Mouse (Mus musculus): ENCODE measurements around the gene Lrrc2. TPM values are rescaled to one million over a fixed set of nuclear protein-coding genes. Genes with fewer than 3 reads are reported as not detected.

Lrrc2 gene
- 0.23 and 0.33 TPM in 2 replicates for polyA plus RNA-seq (2014; fragmentation: Nextera tagmentation; extraction: Ambion mirVana)

DNA sequence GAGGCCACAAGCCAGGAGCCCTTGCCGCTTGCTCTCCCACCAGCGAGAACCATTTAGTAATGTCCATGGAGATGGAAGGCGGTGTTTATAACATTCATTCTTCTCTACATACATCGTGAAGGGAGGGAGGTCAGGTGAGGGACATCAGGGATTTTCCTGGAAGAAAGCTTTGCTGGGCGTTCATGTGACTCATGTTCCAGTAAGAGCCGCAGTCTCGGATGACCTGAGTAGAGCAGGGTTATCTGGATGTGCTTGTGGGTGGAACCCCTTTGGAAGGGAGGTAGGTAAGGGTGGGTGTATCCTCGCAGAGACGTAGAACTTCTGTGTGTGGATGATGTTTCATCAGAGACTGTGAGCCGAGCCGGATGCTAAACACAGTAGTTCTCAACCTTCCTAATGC is at the start of gene Lrrc2:
Gene Lrrc2 (plus strand): TSS at position 149 of the 400 bp plus-strand sequence.
- Histone ChIP-seq H3K27me3 (ENCODE audit: control insufficient read depth, insufficient read depth, low read length) (peaks cover 24% of the 10 kb centered on the region), H3K36me3 (ENCODE audit: control insufficient read depth, insufficient read depth, low read length) (no peaks in the 10 kb centered on the region), H3K9me3 (ENCODE audit: control insufficient read depth, low read length) (no peaks in the 10 kb centered on the region), H3K9ac (ENCODE audit: low read length) (no peak within 1 kb of the TSS), H3K4me2 (ENCODE audit: low read depth, severe bottlenecking) (no peak within 1 kb of the TSS), H3K4me3 (ENCODE audit: low read depth, low read length) (no peak within 1 kb of the TSS), H3K4me1 (ENCODE audit: control insufficient read depth, insufficient read depth, low read length) (peaks cover 4% of the 10 kb centered on the region), H3K27ac (replicated peaks; ENCODE audit: low read depth, low read length) (no peak within 1 kb of the TSS)
- DNase-seq (ENCODE audit: low spot score) (no peak), ATAC-seq (ENCODE audit: insufficient number of reproducible peaks, low FRiP score, low TSS enrichment, low read depth) (no peak)
- 89% methylated on average over 11 of the region's 11 CpGs for WGBS

- no peak for ATAC-seq (ENCODE audit: insufficient number of reproducible peaks, low FRiP score, low TSS enrichment, low read depth)
- WGBS = 90% methylated on average over 4 of the region's 4 CpGs
Measured at GRCm38 (mm10) chr9:110902271-110902670, 49.1 kb upstream of the Lrrc2 start.

DNA sequence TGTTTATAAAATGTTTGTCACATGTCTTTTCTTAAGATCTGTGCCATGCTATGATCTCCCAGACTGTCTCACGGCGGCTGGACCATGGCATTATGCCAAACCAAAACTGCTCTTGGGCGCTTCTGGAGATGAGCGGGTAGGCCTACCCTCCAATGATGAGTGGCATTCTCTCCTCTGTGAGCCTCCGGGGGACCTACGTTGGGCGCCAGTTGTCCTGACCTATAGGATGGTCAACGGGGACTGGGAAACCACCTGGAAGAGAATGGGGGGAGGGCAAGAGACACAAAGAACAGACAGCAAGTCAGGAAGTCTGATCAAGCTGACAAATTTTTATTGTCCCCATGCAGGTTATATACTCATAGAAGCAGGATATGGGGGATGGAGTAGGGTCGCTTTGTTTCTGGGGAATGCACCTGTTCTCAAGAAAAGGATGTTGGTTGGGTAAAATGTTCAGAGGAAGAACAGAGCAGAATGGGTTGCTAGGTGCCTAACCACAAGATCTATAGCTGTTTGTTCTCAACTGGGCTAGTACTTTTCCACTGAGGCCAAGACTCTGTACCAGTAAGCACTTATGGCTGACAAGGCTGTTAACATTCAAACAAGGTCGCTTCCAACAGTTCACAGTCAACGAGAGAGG is 44.0 kb upstream of the Lrrc2 start:
- ATAC-seq (ENCODE audit: insufficient number of reproducible peaks, low FRiP score, low TSS enrichment, low read depth) (no peak), DNase-seq (ENCODE audit: low spot score) (no peak)
- WGBS = 94% methylated on average over 11 of the region's 11 CpGs
- Histone ChIP-seq H3K36me3 (ENCODE audit: control insufficient read depth, insufficient read depth, low read length) (no peaks in the 10 kb centered on the region), H3K9ac (ENCODE audit: low read length) (no peak overlapping the region), H3K27me3 (ENCODE audit: control insufficient read depth, insufficient read depth, low read length) (no peaks in the 10 kb centered on the region), H3K4me1 (ENCODE audit: control insufficient read depth, insufficient read depth, low read length) (no peaks in the 10 kb centered on the region), H3K9me3 (ENCODE audit: control insufficient read depth, low read length) (no peaks in the 10 kb centered on the region), H3K27ac (replicated peaks; ENCODE audit: low read depth, low read length) (no peak overlapping the region), H3K4me3 (ENCODE audit: low read depth, low read length) (no peak overlapping the region), H3K4me2 (ENCODE audit: low read depth, severe bottlenecking) (no peak overlapping the region)

More at GRCm38 (mm10) chr9:110902271-110902670, 49.1 kb upstream of the Lrrc2 start:
- no peaks in the 10 kb centered on the region for H3K4me1 ChIP-seq (ENCODE audit: control insufficient read depth, insufficient read depth, low read length)
- no peak overlapping the region for H3K9ac ChIP-seq (ENCODE audit: low read length)
- no peak overlapping the region for H3K4me3 ChIP-seq (ENCODE audit: low read depth, low read length)
- DNase-seq (ENCODE audit: low spot score) = no peak
- no peak overlapping the region for H3K4me2 ChIP-seq (ENCODE audit: low read depth, severe bottlenecking)
- no peaks in the 10 kb centered on the region for H3K9me3 ChIP-seq (ENCODE audit: control insufficient read depth, low read length)
- H3K36me3 ChIP-seq (ENCODE audit: control insufficient read depth, insufficient read depth, low read length) = peaks cover 2% of the 10 kb centered on the region; the same call in 1 of the 2 replicates
- no peaks in the 10 kb centered on the region for H3K27me3 ChIP-seq (ENCODE audit: control insufficient read depth, insufficient read depth, low read length)
- H3K27ac ChIP-seq (replicated peaks; ENCODE audit: low read depth, low read length) = no peak overlapping the region

DNA sequence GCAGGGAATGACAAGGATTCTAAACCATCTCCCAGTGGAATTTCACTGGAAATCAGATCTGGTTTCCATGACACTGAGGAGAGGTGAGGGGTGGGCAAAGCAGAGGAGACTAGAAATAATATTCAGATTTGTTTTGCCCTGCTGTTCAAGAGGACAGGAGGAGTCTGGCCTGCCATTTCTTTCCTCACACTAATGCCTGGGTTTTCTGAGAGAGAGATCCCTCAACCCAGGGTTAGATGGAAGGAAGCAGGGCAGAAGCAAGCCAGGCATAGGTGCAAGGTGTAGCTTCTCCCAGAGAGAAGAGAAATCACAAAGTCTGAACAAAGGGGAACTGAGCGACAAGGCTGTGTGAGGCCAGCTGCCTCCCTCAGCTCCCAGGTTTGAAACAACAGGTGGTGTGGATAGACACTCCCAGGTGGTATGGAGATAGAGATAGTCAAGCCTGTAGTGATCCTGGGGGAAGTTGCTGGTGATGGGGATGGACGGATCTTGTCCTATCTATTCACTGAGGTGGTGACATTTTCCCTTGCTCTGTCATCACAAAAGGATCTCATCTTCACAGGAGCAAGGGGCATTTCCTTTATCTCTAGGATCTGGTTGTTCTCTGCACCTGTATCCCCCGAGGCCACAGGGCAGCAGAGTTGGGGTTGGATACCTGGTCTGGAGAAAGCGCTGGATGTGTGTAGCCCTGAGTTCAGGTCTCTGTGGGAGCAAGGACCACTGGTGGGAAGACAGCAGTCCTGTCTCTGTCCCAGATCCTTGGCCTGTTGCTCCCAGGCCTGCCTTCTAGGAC is 43.3 kb upstream of the Lrrc2 start:
- ATAC-seq (ENCODE audit: insufficient number of reproducible peaks, low FRiP score, low TSS enrichment, low read depth) (no peak), DNase-seq (ENCODE audit: low spot score) (no peak)
- Histone ChIP-seq H3K36me3 (ENCODE audit: control insufficient read depth, insufficient read depth, low read length) (no peaks in the 10 kb centered on the region), H3K4me2 (ENCODE audit: low read depth, severe bottlenecking) (no peak overlapping the region), H3K4me1 (ENCODE audit: control insufficient read depth, insufficient read depth, low read length) (no peaks in the 10 kb centered on the region), H3K27me3 (ENCODE audit: control insufficient read depth, insufficient read depth, low read length) (no peaks in the 10 kb centered on the region), H3K4me3 (ENCODE audit: low read depth, low read length) (no peak overlapping the region), H3K27ac (replicated peaks; ENCODE audit: low read depth, low read length) (no peak overlapping the region), H3K9me3 (ENCODE audit: control insufficient read depth, low read length) (no peaks in the 10 kb centered on the region), H3K9ac (ENCODE audit: low read length) (no peak overlapping the region)
- WGBS = 79% methylated on average over 4 of the region's 4 CpGs

- WGBS = 94% methylated on average over 3 of the region's 3 CpGs
Measured at GRCm38 (mm10) chr9:110908631-110909016, 42.7 kb upstream of the Lrrc2 start.

GRCm38 (mm10) chr9:110909371-110909967 is 41.9 kb upstream of the Lrrc2 start:
- Histone ChIP-seq H3K27ac (replicated peaks; ENCODE audit: low read depth, low read length) (no peak overlapping the region), H3K4me2 (ENCODE audit: low read depth, severe bottlenecking) (no peak overlapping the region), H3K9ac (ENCODE audit: low read length) (no peak overlapping the region), H3K27me3 (ENCODE audit: control insufficient read depth, insufficient read depth, low read length) (no peaks in the 10 kb centered on the region), H3K36me3 (ENCODE audit: control insufficient read depth, insufficient read depth, low read length) (no peaks in the 10 kb centered on the region), H3K4me3 (ENCODE audit: low read depth, low read length) (no peak overlapping the region), H3K9me3 (ENCODE audit: control insufficient read depth, low read length) (no peaks in the 10 kb centered on the region), H3K4me1 (ENCODE audit: control insufficient read depth, insufficient read depth, low read length) (no peaks in the 10 kb centered on the region)
- no peak for DNase-seq (ENCODE audit: low spot score)
- ATAC-seq (ENCODE audit: insufficient number of reproducible peaks, low FRiP score, low TSS enrichment, low read depth) = no peak
- 77% methylated on average over 6 of the region's 6 CpGs for WGBS

More at GRCm38 (mm10) chr9:110908631-110909016, 42.7 kb upstream of the Lrrc2 start:
- H3K4me3 ChIP-seq (ENCODE audit: low read depth, low read length) = no peak overlapping the region
- ATAC-seq (ENCODE audit: insufficient number of reproducible peaks, low FRiP score, low TSS enrichment, low read depth) = no peak
- no peaks in the 10 kb centered on the region for H3K9me3 ChIP-seq (ENCODE audit: control insufficient read depth, low read length)
- no peak overlapping the region for H3K27ac ChIP-seq (replicated peaks; ENCODE audit: low read depth, low read length)
- no peak overlapping the region for H3K9ac ChIP-seq (ENCODE audit: low read length)
- H3K27me3 ChIP-seq (ENCODE audit: control insufficient read depth, insufficient read depth, low read length) = no peaks in the 10 kb centered on the region
- no peak for DNase-seq (ENCODE audit: low spot score)
- H3K4me1 ChIP-seq (ENCODE audit: control insufficient read depth, insufficient read depth, low read length) = no peaks in the 10 kb centered on the region
- H3K36me3 ChIP-seq (ENCODE audit: control insufficient read depth, insufficient read depth, low read length) = no peaks in the 10 kb centered on the region
- H3K4me2 ChIP-seq (ENCODE audit: low read depth, severe bottlenecking) = no peak overlapping the region

GRCm38 (mm10) chr9:110914631-110915236 is 36.6 kb upstream of the Lrrc2 start:
- Histone ChIP-seq H3K36me3 (ENCODE audit: control insufficient read depth, insufficient read depth, low read length) (no peaks in the 10 kb centered on the region), H3K27ac (replicated peaks; ENCODE audit: low read depth, low read length) (no peak overlapping the region), H3K4me3 (ENCODE audit: low read depth, low read length) (no peak overlapping the region), H3K4me2 (ENCODE audit: low read depth, severe bottlenecking) (no peak overlapping the region), H3K9me3 (ENCODE audit: control insufficient read depth, low read length) (no peaks in the 10 kb centered on the region), H3K27me3 (ENCODE audit: control insufficient read depth, insufficient read depth, low read length) (no peaks in the 10 kb centered on the region), H3K4me1 (ENCODE audit: control insufficient read depth, insufficient read depth, low read length) (no peaks in the 10 kb centered on the region), H3K9ac (ENCODE audit: low read length) (no peak overlapping the region)
- ATAC-seq (ENCODE audit: insufficient number of reproducible peaks, low FRiP score, low TSS enrichment, low read depth) (no peak), DNase-seq (ENCODE audit: low spot score) (no peak)
- WGBS = 64% methylated on average over 21 of the region's 21 CpGs

DNA sequence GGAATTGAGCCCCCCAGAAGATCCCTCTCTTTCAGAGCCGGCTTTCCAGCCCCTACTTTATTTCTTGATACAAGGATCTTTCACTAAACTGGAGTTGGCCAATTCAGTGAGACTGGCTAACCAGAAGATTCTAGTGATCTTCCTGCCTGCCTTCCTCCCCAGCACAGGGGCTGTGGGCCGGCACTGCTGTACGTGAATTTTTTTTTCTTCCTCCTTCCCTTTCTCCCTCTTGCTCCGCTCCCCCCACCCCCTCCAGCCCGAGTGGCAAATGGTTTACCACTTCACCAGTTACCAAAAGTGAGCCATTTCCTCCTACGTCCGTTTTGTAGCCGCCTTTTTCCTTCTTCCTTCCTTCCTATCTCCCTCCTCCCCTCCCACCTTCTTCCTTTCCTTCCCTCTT is 35.9 kb upstream of the Lrrc2 start:
- ATAC-seq (ENCODE audit: insufficient number of reproducible peaks, low FRiP score, low TSS enrichment, low read depth) (no peak), DNase-seq (ENCODE audit: low spot score) (no peak)
- no peaks in the 10 kb centered on the region for H3K9me3 ChIP-seq (ENCODE audit: control insufficient read depth, low read length)
- no peaks in the 10 kb centered on the region for H3K27me3 ChIP-seq (ENCODE audit: control insufficient read depth, insufficient read depth, low read length)
- H3K4me2 ChIP-seq (ENCODE audit: low read depth, severe bottlenecking) = no peak overlapping the region
- H3K36me3 ChIP-seq (ENCODE audit: control insufficient read depth, insufficient read depth, low read length) = no peaks in the 10 kb centered on the region
- H3K4me1 ChIP-seq (ENCODE audit: control insufficient read depth, insufficient read depth, low read length) = no peaks in the 10 kb centered on the region
- no peak overlapping the region for H3K9ac ChIP-seq (ENCODE audit: low read length)
- WGBS = 71% methylated on average over 8 of the region's 8 CpGs
- H3K4me3 ChIP-seq (ENCODE audit: low read depth, low read length) = no peak overlapping the region
- H3K27ac ChIP-seq (replicated peaks; ENCODE audit: low read depth, low read length) = no peak overlapping the region
